Mouse (Mus musculus): Measurements from ENCODE around the gene Zfp143. TPM values are rescaled to one million over a fixed set of nuclear protein-coding genes. Genes with fewer than 3 reads are reported as not detected.
"Not testable (repeated sequence)": the region's sequence is repeated elsewhere in the genome, so short reads cannot be mapped to it uniquely, and the experiment has no call there.

Zfp143 gene
- total RNA-seq, 2 experiments from 2014 or later = 21.8 to 25.2 TPM

- ATAC-seq (replicated peaks; ENCODE audit: low FRiP score, poor library complexity, severe bottlenecking) = no peak
These were observed 26.9 kb downstream of the Zfp143 start for GRCm38 (mm10) chr7:110087914-110088313.

- ATAC-seq (replicated peaks; ENCODE audit: low FRiP score, poor library complexity, severe bottlenecking) = no peak
These were observed 30.7 kb downstream of the Zfp143 start for GRCm38 (mm10) chr7:110091670-110092069.

- ATAC-seq (replicated peaks; ENCODE audit: low FRiP score, poor library complexity, severe bottlenecking) = no peak
These were observed 35.3 kb downstream of the Zfp143 start for GRCm38 (mm10) chr7:110096332-110096731.

GRCm38 (mm10) chr7:110097106-110097793, 36.2 kb downstream of the Zfp143 start:
- ATAC-seq (replicated peaks; ENCODE audit: low FRiP score, poor library complexity, severe bottlenecking) = no peak

- ATAC-seq (replicated peaks; ENCODE audit: low FRiP score, poor library complexity, severe bottlenecking) = no peak
These were observed 39.8 kb downstream of the Zfp143 start for GRCm38 (mm10) chr7:110100854-110101253.

- ATAC-seq (replicated peaks; ENCODE audit: low FRiP score, poor library complexity, severe bottlenecking) = no peak
These were observed 40.2 kb downstream of the Zfp143 start for GRCm38 (mm10) chr7:110101266-110101665.

GRCm38 (mm10) chr7:110105041-110105440, 44.0 kb downstream of the Zfp143 start:
- no peak for ATAC-seq (replicated peaks; ENCODE audit: low FRiP score, poor library complexity, severe bottlenecking)

- ATAC-seq (replicated peaks; ENCODE audit: low FRiP score, poor library complexity, severe bottlenecking) = no peak
These were observed 45.6 kb downstream of the Zfp143 start for GRCm38 (mm10) chr7:110106633-110107032.

- ATAC-seq (replicated peaks; ENCODE audit: low FRiP score, poor library complexity, severe bottlenecking) = not testable (repeated sequence)
These were observed 47.5 kb downstream of the Zfp143 start for GRCm38 (mm10) chr7:110108524-110108923.

GRCm38 (mm10) chr7:110108967-110109610, 48.1 kb downstream of the Zfp143 start:
- peak; percentile 44; the same call in 1 of the 2 replicates for ATAC-seq (replicated peaks; ENCODE audit: low FRiP score, poor library complexity, severe bottlenecking)

- no peak for ATAC-seq (replicated peaks; ENCODE audit: low FRiP score, poor library complexity, severe bottlenecking)
These were observed 49.1 kb downstream of the Zfp143 start for GRCm38 (mm10) chr7:110110061-110110656.

GRCm38 (mm10) chr7:110114699-110115098, 53.7 kb downstream of the Zfp143 start:
- no peak for ATAC-seq (replicated peaks; ENCODE audit: low FRiP score, poor library complexity, severe bottlenecking)

- no peak for ATAC-seq (replicated peaks; ENCODE audit: low FRiP score, poor library complexity, severe bottlenecking)
These were observed 55.8 kb downstream of the Zfp143 start for GRCm38 (mm10) chr7:110116731-110117291.

GRCm38 (mm10) chr7:110118448-110118847, 57.4 kb downstream of the Zfp143 start:
- no peak for ATAC-seq (replicated peaks; ENCODE audit: low FRiP score, poor library complexity, severe bottlenecking)

GRCm38 (mm10) chr7:110120157-110120784, 59.3 kb downstream of the Zfp143 start:
- no peak for ATAC-seq (replicated peaks; ENCODE audit: low FRiP score, poor library complexity, severe bottlenecking)

- ATAC-seq (replicated peaks; ENCODE audit: low FRiP score, poor library complexity, severe bottlenecking) = peak; percentile 45
These were observed 60.1 kb downstream of the Zfp143 start for GRCm38 (mm10) chr7:110121162-110121515.

- peak; percentile 88 for ATAC-seq (replicated peaks; ENCODE audit: low FRiP score, poor library complexity, severe bottlenecking)
These were observed 60.7 kb downstream of the Zfp143 start, which contains the start of gene Wee1 for GRCm38 (mm10) chr7:110121516-110122288. Wee1 (plus strand) TSS chr7:110122046.

GRCm38 (mm10) chr7:110122289-110122564, 61.2 kb downstream of the Zfp143 start:
- ATAC-seq (replicated peaks; ENCODE audit: low FRiP score, poor library complexity, severe bottlenecking) = no peak

GRCm38 (mm10) chr7:110122565-110123422, 61.8 kb downstream of the Zfp143 start:
- peak; percentile 40 for ATAC-seq (replicated peaks; ENCODE audit: low FRiP score, poor library complexity, severe bottlenecking)

Measured in erythroid progenitor cell, adult 5-6 weeks (primary cell).